Mouse (Mus musculus) E14TG2a.4 (cell line): ENCODE measurements at regions not wholly inside any gene's neighbourhood (a gene's known extent, or its start where the extent isn't known, plus 50 kb on each side); places are given as distances from the start of the nearest gene placed in this dataset.

ENCODE experiments used
- H3K27me3 ChIP-seq: 2 replicates; pipeline ENCODE4 v1.6.1; 2014; ENCODE audit warnings: low read length, control low read depth; ENCODE audit not compliant: insufficient read depth
- H3K36me3 ChIP-seq: 2 replicates; pipeline ENCODE4 v1.6.1; 2014; ENCODE audit warnings: low read length, control low read depth; ENCODE audit not compliant: insufficient read depth
- H3K4me1 ChIP-seq: replicated peaks from 2 replicates; pipeline ENCODE4 v1.6.1; 2014; ENCODE audit warnings: low read depth, low read length, control low read depth
- H3K4me3 ChIP-seq: replicated peaks from 2 replicates; pipeline ENCODE4 v1.5.1; 2014; ENCODE audit warnings: mild to moderate bottlenecking, low read length
- H3K9me3 ChIP-seq: 2 replicates; pipeline ENCODE4 v1.6.1; 2014; ENCODE audit warnings: low read length, control low read depth
- CTCF ChIP-seq: conservative IDR thresholded peaks from 2 replicates; pipeline ENCODE4 v1.5.1; 2014; ENCODE audit warnings: low read length
- NANOG ChIP-seq: IDR thresholded peaks from 2 replicates; pipeline ENCODE4 v1.6.1; 2014; ENCODE audit warnings: borderline replicate concordance, low read length, mixed read lengths
- POU5F1 ChIP-seq: IDR thresholded peaks from 2 replicates; pipeline ENCODE4 v1.6.1; 2014; ENCODE audit warnings: low read length, borderline replicate concordance

- Histone ChIP-seq H3K27me3 (peaks cover 16% of the 10 kb centered on the region; the same call in 1 of the 2 replicates), H3K9me3 (no peaks in the 10 kb centered on the region), H3K36me3 (no peaks in the 10 kb centered on the region), H3K4me3 (no peak overlapping the region), H3K4me1 (peaks cover 15% of the 10 kb centered on the region)
- TF ChIP-seq NANOG (no peak), CTCF (no peak), POU5F1 (no peak)
Measured at GRCm38 (mm10) chr11:18752512-18752911, 266.3 kb downstream of the Meis1 start.

- peaks cover 16% of the 10 kb centered on the region; the same call in 1 of the 2 replicates for H3K27me3 ChIP-seq
- peaks cover 18% of the 10 kb centered on the region for H3K4me1 ChIP-seq
- H3K9me3 ChIP-seq: no peaks in the 10 kb centered on the region
- no peak overlapping the region for H3K4me3 ChIP-seq
- H3K36me3 ChIP-seq: no peaks in the 10 kb centered on the region
- TF ChIP-seq CTCF: no peak
- TF ChIP-seq POU5F1: no peak
- TF ChIP-seq NANOG: no peak
Measured at GRCm38 (mm10) chr11:18750911-18751841, 267.6 kb downstream of the Meis1 start.

GRCm38 (mm10) chr11:18750080-18750375 is 268.8 kb downstream of the Meis1 start:
- H3K36me3 ChIP-seq: no peaks in the 10 kb centered on the region
- no peaks in the 10 kb centered on the region for H3K9me3 ChIP-seq
- H3K4me3 ChIP-seq: no peak overlapping the region
- peaks cover 16% of the 10 kb centered on the region; the same call in 1 of the 2 replicates for H3K27me3 ChIP-seq
- H3K4me1 ChIP-seq: peaks cover 18% of the 10 kb centered on the region
- TF ChIP-seq POU5F1 (no peak), CTCF (no peak), NANOG (no peak)

- peaks cover 18% of the 10 kb centered on the region for H3K4me1 ChIP-seq
- no peaks in the 10 kb centered on the region for H3K36me3 ChIP-seq
- H3K4me3 ChIP-seq: no peak overlapping the region
- peaks cover 16% of the 10 kb centered on the region; the same call in 1 of the 2 replicates for H3K27me3 ChIP-seq
- no peaks in the 10 kb centered on the region for H3K9me3 ChIP-seq
- TF ChIP-seq POU5F1: no peak
Measured at GRCm38 (mm10) chr11:18749265-18750079, 269.3 kb downstream of the Meis1 start.

GRCm38 (mm10) chr11:18747871-18748461 is 270.8 kb downstream of the Meis1 start:
- Histone ChIP-seq H3K27me3 (peaks cover 11% of the 10 kb centered on the region; the same call in 1 of the 2 replicates), H3K9me3 (no peaks in the 10 kb centered on the region), H3K4me3 (no peak overlapping the region), H3K4me1 (peaks cover 18% of the 10 kb centered on the region), H3K36me3 (no peaks in the 10 kb centered on the region)
- TF ChIP-seq NANOG: peak; percentile 78; the same call in 1 of the 2 replicates
- no peak for TF ChIP-seq POU5F1

GRCm38 (mm10) chr11:18747361-18747760 is 271.4 kb downstream of the Meis1 start:
- no peaks in the 10 kb centered on the region for H3K36me3 ChIP-seq
- TF ChIP-seq CTCF (no peak), NANOG (no peak)
- H3K27me3 ChIP-seq: peaks cover 8% of the 10 kb centered on the region; the same call in 1 of the 2 replicates
- no peaks in the 10 kb centered on the region for H3K9me3 ChIP-seq
- peaks cover 18% of the 10 kb centered on the region for H3K4me1 ChIP-seq
- no peak overlapping the region for H3K4me3 ChIP-seq

- H3K27me3 ChIP-seq: peaks cover 8% of the 10 kb centered on the region; the same call in 1 of the 2 replicates
- H3K36me3 ChIP-seq: no peaks in the 10 kb centered on the region
Measured at GRCm38 (mm10) chr11:18746486-18746885, 272.3 kb downstream of the Meis1 start.

GRCm38 (mm10) chr11:18745840-18746239 is 272.9 kb downstream of the Meis1 start:
- TF ChIP-seq NANOG (no peak), POU5F1 (no peak), CTCF (no peak)
- H3K9me3 ChIP-seq: no peaks in the 10 kb centered on the region
- no peaks in the 10 kb centered on the region for H3K36me3 ChIP-seq
- peaks cover 18% of the 10 kb centered on the region for H3K4me1 ChIP-seq
- H3K27me3 ChIP-seq: peaks cover 4% of the 10 kb centered on the region; the same call in 1 of the 2 replicates
- H3K4me3 ChIP-seq: no peak overlapping the region

More at GRCm38 (mm10) chr11:18746486-18746885, 272.3 kb downstream of the Meis1 start:
- peak; percentile 7; the same call in 1 of the 2 replicates for TF ChIP-seq NANOG
- TF ChIP-seq POU5F1: no peak
- peaks cover 18% of the 10 kb centered on the region for H3K4me1 ChIP-seq
- H3K4me3 ChIP-seq: no peak overlapping the region
- no peaks in the 10 kb centered on the region for H3K9me3 ChIP-seq
